Mouse (Mus musculus) midbrain, embryonic 13.5 days (tissue): ENCODE measurements around the gene Plcl1. TPM values are rescaled to one million over a fixed set of nuclear protein-coding genes. Genes with fewer than 3 reads are reported as not detected.

Source experiments
- ATAC-seq: fragments of 200-750 bp; cut with Nextera tagmentation; 2 replicates; pipeline ENCODE4 v1.8.0; 2017; ENCODE audit warnings: mild to moderate bottlenecking, moderate TSS enrichment, moderate library complexity
- H3K27ac ChIP-seq: fragments of 300-500 bp; sonication (generic); 2 replicates; pipeline ENCODE4 v1.5.1; 2015; ENCODE audit warnings: inconsistent platforms, mild to moderate bottlenecking, moderate library complexity
- H3K27me3 ChIP-seq: fragments of 300-500 bp; sonication (generic); 2 replicates; pipeline ENCODE4 v1.6.1; 2015; ENCODE audit warnings: mild to moderate bottlenecking, inconsistent platforms
- H3K36me3 ChIP-seq: fragments of 300-500 bp; sonication (generic); 2 replicates; pipeline ENCODE4 v1.6.1; 2015; ENCODE audit warnings: mild to moderate bottlenecking, inconsistent platforms
- H3K4me1 ChIP-seq: fragments of 300-500 bp; sonication (generic); replicated peaks from 2 replicates; pipeline ENCODE4 v1.6.1; 2015; ENCODE audit warnings: inconsistent platforms
- H3K4me2 ChIP-seq: fragments of 300-500 bp; sonication (generic); replicated peaks from 2 replicates; pipeline ENCODE4 v1.6.1; 2015; ENCODE audit warnings: moderate library complexity, mild to moderate bottlenecking, inconsistent platforms
- H3K4me3 ChIP-seq: fragments of 300-500 bp; sonication (generic); replicated peaks from 2 replicates; pipeline ENCODE4 v1.5.1; 2015; ENCODE audit warnings: mild to moderate bottlenecking, inconsistent platforms
- H3K9ac ChIP-seq: fragments of 300-500 bp; sonication (generic); replicated peaks from 2 replicates; pipeline ENCODE4 v1.6.1; 2015; ENCODE audit warnings: mild to moderate bottlenecking, inconsistent platforms
- H3K9me3 ChIP-seq: fragments of 300-500 bp; sonication (generic); 2 replicates; pipeline ENCODE4 v1.6.1; 2016; ENCODE audit warnings: mild to moderate bottlenecking, inconsistent platforms
- whole genome bisulfite sequencing: fragments of 180-500 bp; shearing (Covaris S2); methylation state at CpG from one replicate; pipeline ENCODE4 v1.1.7; 2015; 5-methylcytosine and 5-hydroxymethylcytosine counted together
- polyA plus RNA-seq: library from polyadenylated mRNA; unstranded; fragments of >200 nt; fragmentation: Nextera tagmentation; extraction: Ambion mirVana; gene quantifications from 2 replicates; pipeline ENCODE4 v1.2.1, GENCODE M21; 2015

The Plcl1 gene
- polyA plus RNA-seq, 1 experiment from 2014 or later: 3.7 TPM

DNA sequence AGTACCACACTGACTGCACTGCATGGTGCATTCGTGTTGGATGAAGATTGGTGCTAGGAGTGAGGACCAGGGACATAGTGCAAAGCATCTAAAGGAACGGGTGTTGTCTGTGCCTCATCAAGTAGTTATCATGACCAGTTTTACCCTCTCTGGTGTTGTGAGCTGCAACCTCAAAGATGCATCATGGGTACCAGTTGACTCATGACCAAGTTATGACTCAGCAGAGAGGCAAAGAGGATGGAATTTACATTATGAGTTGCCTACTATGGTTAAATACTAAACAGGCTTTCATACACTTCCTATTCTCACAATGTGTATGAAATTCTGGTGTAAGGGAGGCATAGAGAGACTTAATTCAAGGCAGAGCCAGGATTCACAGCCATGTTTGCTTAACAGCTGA is 4.9 kb downstream of the Plcl1 start:
- Histone ChIP-seq H3K9me3 (no peaks in the 10 kb centered on the region), H3K4me3 (no peak overlapping the region), H3K4me2 (no peak overlapping the region), H3K27me3 (0 out of 2 replicates have a peak, but pooled peaks cover 4% of the 10 kb centered on the region), H3K27ac (no peak overlapping the region), H3K36me3 (no peaks in the 10 kb centered on the region), H3K4me1 (peaks cover 16% of the 10 kb centered on the region), H3K9ac (no peak overlapping the region)
- no peak for ATAC-seq
- WGBS: 75% methylated on average over 2 of the region's 2 CpGs

DNA sequence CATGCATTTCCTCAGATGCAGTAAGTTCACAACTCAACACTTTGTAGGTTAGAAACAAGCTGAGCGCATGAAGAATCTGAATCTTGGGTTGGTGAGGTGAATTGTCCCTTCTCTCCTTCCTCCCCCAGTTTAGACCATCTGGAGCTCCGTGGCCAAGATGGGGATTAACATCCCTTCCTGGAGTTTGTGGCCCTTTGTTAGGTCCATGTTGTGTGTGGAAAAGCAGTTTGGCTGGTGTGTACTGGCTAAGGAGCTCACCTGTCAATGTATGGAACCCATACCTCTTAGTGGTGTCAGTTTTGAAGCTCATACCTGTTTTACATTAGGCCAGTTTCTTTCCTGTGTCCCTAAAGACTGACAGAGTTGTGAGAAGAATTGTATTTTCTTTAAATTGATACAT is 5.4 kb downstream of the Plcl1 start:
- H3K4me1 ChIP-seq: peaks cover 16% of the 10 kb centered on the region
- no peak overlapping the region for H3K4me2 ChIP-seq
- WGBS: 69% methylated on average over 2 of the region's 2 CpGs
- no peak for ATAC-seq
- no peak overlapping the region for H3K27ac ChIP-seq
- H3K9me3 ChIP-seq: no peaks in the 10 kb centered on the region
- H3K4me3 ChIP-seq: no peak overlapping the region
- H3K9ac ChIP-seq: no peak overlapping the region
- 0 out of 2 replicates have a peak, but pooled peaks cover 4% of the 10 kb centered on the region for H3K27me3 ChIP-seq
- H3K36me3 ChIP-seq: no peaks in the 10 kb centered on the region

DNA sequence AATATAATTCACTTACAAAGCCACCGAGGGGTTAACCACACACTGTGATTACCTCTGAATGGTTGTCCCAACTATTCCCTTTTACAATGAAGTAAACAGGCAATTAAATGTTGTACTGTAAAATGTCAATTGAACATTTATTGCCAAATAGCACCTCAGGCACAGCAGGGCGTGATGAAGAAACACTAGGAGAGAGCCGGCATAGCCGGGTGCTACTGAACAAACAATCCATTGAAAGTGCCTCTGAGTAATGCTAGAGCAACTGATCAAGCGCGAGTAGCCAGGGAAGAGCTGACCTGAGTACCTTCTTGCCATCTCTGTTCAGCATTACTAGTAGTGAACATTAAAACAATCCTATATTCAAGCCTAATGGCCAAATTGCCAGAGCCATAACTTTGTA is 6.8 kb downstream of the Plcl1 start:
- Histone ChIP-seq H3K4me1 (peaks cover 7% of the 10 kb centered on the region; the same call in 1 of the 2 replicates), H3K9ac (no peak overlapping the region), H3K9me3 (no peaks in the 10 kb centered on the region), H3K4me2 (no peak overlapping the region), H3K27me3 (0 out of 2 replicates have a peak, but pooled peaks cover 4% of the 10 kb centered on the region), H3K4me3 (no peak overlapping the region), H3K27ac (no peak overlapping the region), H3K36me3 (no peaks in the 10 kb centered on the region)
- 79% methylated on average over 6 of the region's 6 CpGs for WGBS
- ATAC-seq: no peak

GRCm38 (mm10) chr1:55413534-55413933 is 7.8 kb downstream of the Plcl1 start:
- no peaks in the 10 kb centered on the region for H3K36me3 ChIP-seq
- no peaks in the 10 kb centered on the region for H3K9me3 ChIP-seq
- 83% methylated on average over 1 of the region's 1 CpGs for WGBS
- no peak overlapping the region for H3K4me3 ChIP-seq
- H3K9ac ChIP-seq: no peak overlapping the region
- 0 out of 2 replicates have a peak, but pooled peaks cover 2% of the 10 kb centered on the region for H3K27me3 ChIP-seq
- ATAC-seq: no peak
- H3K27ac ChIP-seq: no peak overlapping the region
- H3K4me2 ChIP-seq: no peak overlapping the region
- peaks cover 3% of the 10 kb centered on the region; the same call in 1 of the 2 replicates for H3K4me1 ChIP-seq

- Histone ChIP-seq H3K4me2 (no peak overlapping the region), H3K27me3 (no peaks in the 10 kb centered on the region), H3K4me3 (no peak overlapping the region), H3K36me3 (no peaks in the 10 kb centered on the region), H3K27ac (no peak overlapping the region), H3K9ac (no peak overlapping the region), H3K4me1 (0 out of 2 replicates have a peak, but pooled peaks cover 3% of the 10 kb centered on the region), H3K9me3 (no peaks in the 10 kb centered on the region)
- WGBS: 92% methylated on average over 3 of the region's 3 CpGs
- no peak for ATAC-seq
Observed at GRCm38 (mm10) chr1:55418968-55419367, 13.2 kb downstream of the Plcl1 start.

- Histone ChIP-seq H3K9me3 (no peaks in the 10 kb centered on the region), H3K27me3 (no peaks in the 10 kb centered on the region), H3K9ac (no peak overlapping the region), H3K4me2 (no peak overlapping the region), H3K4me3 (no peak overlapping the region), H3K27ac (no peak overlapping the region), H3K36me3 (no peaks in the 10 kb centered on the region), H3K4me1 (no peaks in the 10 kb centered on the region)
- 98% methylated on average over 2 of the region's 2 CpGs for WGBS
- no peak for ATAC-seq
Observed at GRCm38 (mm10) chr1:55427607-55428006, 21.9 kb downstream of the Plcl1 start.

DNA sequence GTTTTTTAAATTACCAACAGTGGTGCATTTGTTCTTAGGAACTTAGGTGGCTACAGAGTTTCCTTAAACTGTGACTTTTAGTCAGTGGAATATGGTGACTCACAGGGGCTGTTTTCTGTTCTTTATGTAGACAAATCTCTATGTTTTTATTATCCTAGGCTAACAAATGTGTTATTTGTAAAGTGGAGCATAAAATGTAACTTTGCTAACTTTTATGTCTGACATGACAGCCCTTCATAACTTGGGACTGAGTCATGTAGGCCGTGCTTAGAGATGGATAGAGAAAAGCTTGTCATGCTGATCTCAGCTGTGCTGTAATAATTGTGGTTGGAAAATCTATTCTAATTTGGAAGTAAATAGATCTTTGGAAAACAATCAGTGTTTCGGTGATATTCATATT is 23.3 kb downstream of the Plcl1 start:
- no peaks in the 10 kb centered on the region for H3K27me3 ChIP-seq
- no peaks in the 10 kb centered on the region for H3K36me3 ChIP-seq
- no peak overlapping the region for H3K4me3 ChIP-seq
- no peak overlapping the region for H3K27ac ChIP-seq
- ATAC-seq: no peak
- no peak overlapping the region for H3K4me2 ChIP-seq
- WGBS: 88% methylated on average over 2 of the region's 2 CpGs
- no peaks in the 10 kb centered on the region for H3K9me3 ChIP-seq
- no peak overlapping the region for H3K9ac ChIP-seq
- no peaks in the 10 kb centered on the region for H3K4me1 ChIP-seq

DNA sequence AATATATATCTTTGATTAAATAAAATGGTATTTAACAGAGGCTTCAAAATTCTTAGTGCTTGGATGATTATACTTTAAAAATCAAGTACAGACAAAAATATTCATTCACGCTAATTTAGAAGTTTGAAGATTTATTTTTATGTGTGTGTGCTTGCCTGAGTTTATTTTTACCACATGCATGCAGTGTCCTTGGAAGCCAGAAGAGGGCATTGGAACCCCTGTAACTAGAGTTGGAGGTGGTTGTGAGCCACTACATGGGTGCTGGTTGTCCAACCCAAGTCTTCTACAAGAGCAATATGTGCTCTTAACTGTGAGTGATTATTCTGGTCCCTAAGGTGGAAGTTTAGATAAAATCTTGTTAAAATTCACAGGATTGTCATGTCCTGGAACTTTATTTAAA is 24.0 kb downstream of the Plcl1 start:
- H3K27me3 ChIP-seq: no peaks in the 10 kb centered on the region
- no peaks in the 10 kb centered on the region for H3K9me3 ChIP-seq
- H3K27ac ChIP-seq: no peak overlapping the region
- WGBS: 98% methylated on average over 1 of the region's 1 CpGs
- ATAC-seq: no peak
- H3K9ac ChIP-seq: no peak overlapping the region
- no peak overlapping the region for H3K4me2 ChIP-seq
- no peaks in the 10 kb centered on the region for H3K36me3 ChIP-seq
- H3K4me1 ChIP-seq: no peaks in the 10 kb centered on the region
- no peak overlapping the region for H3K4me3 ChIP-seq

DNA sequence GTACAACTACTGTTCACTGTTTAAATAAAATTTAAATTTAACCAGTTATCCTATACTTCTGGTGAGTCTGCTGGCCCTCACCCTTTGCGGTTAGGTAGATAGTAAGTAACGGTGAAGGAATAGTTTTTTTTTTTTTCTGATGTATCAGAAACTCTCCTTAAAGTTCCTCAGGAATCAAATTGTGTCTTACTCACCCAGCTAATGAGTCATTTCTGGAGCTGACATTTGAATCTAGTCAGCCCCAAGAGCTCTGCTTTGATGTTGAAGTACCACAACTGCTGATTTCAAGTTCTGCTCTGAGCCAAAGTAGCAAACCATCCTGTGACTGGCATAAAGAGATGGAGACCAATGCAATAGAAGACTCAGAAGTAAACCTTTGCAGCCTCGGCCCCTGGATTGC is 24.9 kb downstream of the Plcl1 start:
- 97% methylated on average over 3 of the region's 3 CpGs for WGBS
- no peak for ATAC-seq
- no peaks in the 10 kb centered on the region for H3K36me3 ChIP-seq

DNA sequence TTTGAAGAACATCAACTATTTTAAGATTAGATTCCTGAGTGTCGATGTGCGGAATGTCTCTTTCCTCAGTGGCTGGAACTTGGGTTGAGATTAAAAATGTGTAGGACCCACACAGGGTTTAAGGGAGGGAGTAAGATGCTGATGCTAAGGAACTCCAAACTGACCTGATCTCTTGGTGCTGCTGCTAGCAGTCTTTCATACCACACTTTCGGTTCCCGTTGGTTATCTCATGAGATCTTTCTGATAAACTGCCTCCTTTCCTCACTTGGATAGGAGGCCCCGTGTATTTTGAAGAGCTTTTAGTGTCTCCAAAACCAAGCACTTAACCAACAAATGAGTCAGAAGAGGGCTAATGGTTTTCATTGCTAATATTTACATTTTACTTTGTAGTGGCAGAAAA is 30.9 kb downstream of the Plcl1 start:
- WGBS: 88% methylated on average over 5 of the region's 5 CpGs
- no peaks in the 10 kb centered on the region for H3K4me1 ChIP-seq

More for the DNA sequence above, 24.9 kb downstream of the Plcl1 start:
- Histone ChIP-seq H3K9ac (no peak overlapping the region), H3K4me1 (no peaks in the 10 kb centered on the region), H3K4me2 (no peak overlapping the region), H3K27ac (no peak overlapping the region), H3K4me3 (no peak overlapping the region), H3K9me3 (no peaks in the 10 kb centered on the region), H3K27me3 (no peaks in the 10 kb centered on the region)

GRCm38 (mm10) chr1:55437095-55437494 is 31.4 kb downstream of the Plcl1 start:
- 80% methylated on average over 8 of the region's 8 CpGs for WGBS
- Histone ChIP-seq H3K4me2 (no peak overlapping the region), H3K27ac (no peak overlapping the region), H3K4me3 (no peak overlapping the region), H3K27me3 (no peaks in the 10 kb centered on the region), H3K4me1 (no peaks in the 10 kb centered on the region), H3K36me3 (no peaks in the 10 kb centered on the region), H3K9me3 (no peaks in the 10 kb centered on the region), H3K9ac (no peak overlapping the region)
- no peak for ATAC-seq

More for the DNA sequence above, 30.9 kb downstream of the Plcl1 start:
- Histone ChIP-seq H3K4me3 (no peak overlapping the region), H3K9ac (no peak overlapping the region), H3K9me3 (no peaks in the 10 kb centered on the region), H3K36me3 (no peaks in the 10 kb centered on the region), H3K27ac (no peak overlapping the region), H3K4me2 (no peak overlapping the region), H3K27me3 (no peaks in the 10 kb centered on the region)
- no peak for ATAC-seq

DNA sequence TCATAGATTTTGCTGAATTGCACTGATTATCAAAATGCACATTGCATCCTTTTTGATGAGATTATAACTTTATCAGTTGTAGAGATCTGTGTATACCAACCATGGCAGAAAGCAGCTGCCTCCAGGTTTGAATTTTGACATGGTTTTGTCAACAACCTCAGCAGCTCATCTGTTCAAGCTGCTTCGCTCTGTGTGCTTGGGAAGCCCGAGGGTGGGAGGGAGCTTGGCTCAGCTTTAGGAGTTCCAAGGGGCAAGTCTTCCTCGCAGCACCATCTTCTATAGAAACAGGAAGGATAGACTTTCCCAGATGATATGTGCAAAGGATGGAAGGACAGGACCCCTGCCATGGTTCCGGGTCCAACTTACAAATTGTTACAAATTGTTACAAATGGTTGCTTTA is 32.9 kb downstream of the Plcl1 start:
- no peaks in the 10 kb centered on the region for H3K36me3 ChIP-seq
- H3K27me3 ChIP-seq: no peaks in the 10 kb centered on the region
- no peak overlapping the region for H3K9ac ChIP-seq
- WGBS: 84% methylated on average over 4 of the region's 4 CpGs
- H3K4me3 ChIP-seq: no peak overlapping the region
- no peak for ATAC-seq
- H3K4me2 ChIP-seq: no peak overlapping the region
- H3K9me3 ChIP-seq: no peaks in the 10 kb centered on the region
- H3K27ac ChIP-seq: no peak overlapping the region
- no peaks in the 10 kb centered on the region for H3K4me1 ChIP-seq

GRCm38 (mm10) chr1:55445043-55445688 is 39.4 kb downstream of the Plcl1 start:
- Histone ChIP-seq H3K9ac (no peak overlapping the region), H3K9me3 (no peaks in the 10 kb centered on the region), H3K27ac (no peak overlapping the region), H3K4me3 (no peak overlapping the region), H3K4me2 (no peak overlapping the region), H3K27me3 (no peaks in the 10 kb centered on the region), H3K36me3 (no peaks in the 10 kb centered on the region), H3K4me1 (peaks cover 4% of the 10 kb centered on the region; the same call in 1 of the 2 replicates)
- 86% methylated on average over 6 of the region's 6 CpGs for WGBS
- no peak for ATAC-seq
